In the genomic region with DNA sequence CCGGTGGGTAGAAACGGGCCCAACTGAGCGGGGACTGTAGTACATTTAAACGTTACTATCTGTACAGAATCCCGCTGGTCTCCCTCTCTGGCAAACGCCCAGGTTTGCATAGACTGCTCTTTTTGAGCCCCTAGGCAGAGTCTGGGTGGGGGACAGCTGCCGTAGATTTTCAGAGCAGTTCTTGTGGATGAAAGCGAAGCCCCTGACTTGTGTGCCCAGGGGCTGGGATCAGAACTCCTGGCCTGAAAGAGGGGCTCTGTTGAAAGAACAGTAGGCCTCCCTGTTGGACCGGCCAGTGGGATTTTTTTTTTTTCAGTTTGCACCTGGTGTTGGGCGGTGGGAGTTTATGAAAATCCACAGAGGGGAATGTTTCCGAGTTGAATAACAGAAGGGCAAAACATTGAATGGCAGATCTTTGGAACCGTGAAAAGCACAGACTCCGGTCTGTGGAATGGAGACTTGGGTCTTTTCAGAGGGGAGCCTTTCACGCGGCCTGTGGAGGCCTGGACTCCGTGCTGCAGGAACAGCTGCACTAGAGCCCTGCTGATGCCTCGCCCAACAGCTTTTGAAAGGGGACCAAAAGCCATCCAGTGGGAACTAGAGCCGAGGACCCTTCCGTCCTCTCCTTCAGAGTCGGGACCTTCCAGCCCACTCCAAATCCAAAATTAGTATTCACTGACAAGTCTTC, we compare ENCODE assay signal across 13 mouse cellular contexts.
DNase-seq lines count a peak whose midpoint lies in the region; ATAC-seq and TF ChIP-seq lines count a peak whose summit lies in the region.
"Had no signal": no experiment of that assay in that cellular context is flagged by ENCODE, and none has a peak within 500 bp of the region (broad histone marks: within the 10 kb centered on the region; RNA-seq: fewer than 3 reads in every experiment).

No protein-coding gene starts in this region.

- no peak overlapping the region for H3K4me2 ChIP-seq in forebrain, embryonic 11.5 days (ENCODE audit: low read depth, low read length, severe bottlenecking)
- H3K4me2 ChIP-seq in forebrain, embryonic 12.5 days: no peak overlapping the region
- H3K4me2 ChIP-seq in hindbrain, postnatal 0 days (ENCODE audit: low read depth, low read length): no peak overlapping the region
- H3K4me2 ChIP-seq in stomach, postnatal 0 days (replicated peaks; ENCODE audit: low read depth): no peak overlapping the region
- H3K4me2 ChIP-seq: liver, embryonic 13.5 days had no signal

- no peak overlapping the region for H3K9ac ChIP-seq in forebrain, embryonic 11.5 days (ENCODE audit: low read length)
- H3K9ac ChIP-seq in forebrain, embryonic 12.5 days: no peak overlapping the region
- no peak overlapping the region for H3K9ac ChIP-seq in hindbrain, postnatal 0 days (replicated peaks; ENCODE audit: low read length)
- H3K9ac ChIP-seq in stomach, postnatal 0 days (ENCODE audit: low read length): no peak overlapping the region
- H3K9ac ChIP-seq: liver, embryonic 13.5 days had no signal

- H3K4me3 ChIP-seq in forebrain, embryonic 11.5 days (ENCODE audit: low read depth, low read length): no peak overlapping the region
- no peak overlapping the region for H3K4me3 ChIP-seq in forebrain, embryonic 12.5 days (replicated peaks)
- no peak overlapping the region for H3K4me3 ChIP-seq in hindbrain, postnatal 0 days (ENCODE audit: low read length)
- H3K4me3 ChIP-seq in stomach, postnatal 0 days (ENCODE audit: low read depth, low read length): no peak overlapping the region
- H3K4me3 ChIP-seq: liver, embryonic 13.5 days had no signal

- no peak overlapping the region for H3K27ac ChIP-seq in forebrain, embryonic 11.5 days (ENCODE audit: low read depth, low read length)
- H3K27ac ChIP-seq in forebrain, embryonic 12.5 days: no peak overlapping the region
- no peak overlapping the region for H3K27ac ChIP-seq in hindbrain, postnatal 0 days
- no peak overlapping the region for H3K27ac ChIP-seq in stomach, postnatal 0 days (replicated peaks)
- H3K27ac ChIP-seq: liver, embryonic 13.5 days had no signal

- ATAC-seq in forebrain, embryonic 11.5 days (replicated peaks; ENCODE audit: low FRiP score): no peak
- ATAC-seq in forebrain, embryonic 12.5 days (ENCODE audit: low FRiP score): no peak
- ATAC-seq in hindbrain, postnatal 0 days: peak; percentile 81
- ATAC-seq in stomach, postnatal 0 days (ENCODE audit: low FRiP score, low TSS enrichment): no peak
- ATAC-seq: activated CD4-positive, CD25-positive, alpha-beta regulatory T cell, adult 4 months had no signal

- WGBS in forebrain, embryonic 11.5 days: 76% methylated on average over 20 of the region's 20 CpGs
- 71% methylated on average over 20 of the region's 20 CpGs for WGBS in forebrain, embryonic 12.5 days
- WGBS in hindbrain, postnatal 0 days: 50% methylated on average over 20 of the region's 20 CpGs
- WGBS in stomach, postnatal 0 days: 76% methylated on average over 20 of the region's 20 CpGs

- no peak for TF ChIP-seq CTCF in hindbrain, postnatal 0 days (IDR thresholded peaks at IDR 0.05; ENCODE audit: low read depth)
- TF ChIP-seq CTCF in stomach, postnatal 0 days (IDR thresholded peaks at IDR 0.05; ENCODE audit: low read depth): no peak

- DNase-seq in forebrain, embryonic 11.5 days (ENCODE audit: low spot score): peak; percentile 50
- DNase-seq in layer of hippocampus, postnatal 10 days (ENCODE audit: low spot score in 2 of 2): peak; percentile 40 to 54
- DNase-seq in layer of hippocampus, adult 11-12 months (ENCODE audit: low spot score): no peak
- peak; percentile 29 for DNase-seq in brain, adult 2 months (ENCODE audit: low read depth, low spot score)
- peak; percentile 68 for DNase-seq in hindbrain, postnatal 0 days (ENCODE audit: low spot score)
- no peak for DNase-seq in liver
- DNase-seq in stomach, postnatal 0 days (ENCODE audit: low spot score): no peak
- DNase-seq: cerebellum, adult 9-10 months; kidney, adult 8-10 months; liver, embryonic 13.5 days; lung, postnatal 36 days had no signal

- no peaks in the 10 kb centered on the region for H3K27me3 ChIP-seq in forebrain, embryonic 11.5 days (ENCODE audit: control insufficient read depth, insufficient read depth, low read length)
- no peaks in the 10 kb centered on the region for H3K27me3 ChIP-seq in forebrain, embryonic 12.5 days
- no peaks in the 10 kb centered on the region for H3K27me3 ChIP-seq in hindbrain, postnatal 0 days (ENCODE audit: insufficient read depth, low read length)
- H3K27me3 ChIP-seq in stomach, postnatal 0 days (ENCODE audit: control insufficient read depth, insufficient read depth, low read length): no peaks in the 10 kb centered on the region
- H3K27me3 ChIP-seq: liver, embryonic 13.5 days had no signal

- H3K9me3 ChIP-seq in forebrain, embryonic 11.5 days (ENCODE audit: control insufficient read depth, low read length): no peaks in the 10 kb centered on the region
- H3K9me3 ChIP-seq in forebrain, embryonic 12.5 days: no peaks in the 10 kb centered on the region
- no peaks in the 10 kb centered on the region for H3K9me3 ChIP-seq in hindbrain, postnatal 0 days (ENCODE audit: low read length)
- H3K9me3 ChIP-seq in stomach, postnatal 0 days (ENCODE audit: control insufficient read depth, low read length): no peaks in the 10 kb centered on the region
- H3K9me3 ChIP-seq: liver, embryonic 13.5 days had no signal

- TF ChIP-seq EP300 in stomach, postnatal 0 days (optimal IDR thresholded peaks at IDR 0.05): no peak

- no peaks in the 10 kb centered on the region for H3K4me1 ChIP-seq in forebrain, embryonic 11.5 days (replicated peaks; ENCODE audit: control insufficient read depth, insufficient read depth, low read length)
- no peaks in the 10 kb centered on the region for H3K4me1 ChIP-seq in forebrain, embryonic 12.5 days
- no peaks in the 10 kb centered on the region for H3K4me1 ChIP-seq in hindbrain, postnatal 0 days (ENCODE audit: insufficient read depth, low read length)
- H3K4me1 ChIP-seq in stomach, postnatal 0 days (replicated peaks; ENCODE audit: control insufficient read depth, insufficient read depth): no peaks in the 10 kb centered on the region
- H3K4me1 ChIP-seq: liver, embryonic 13.5 days had no signal

- H3K36me3 ChIP-seq in forebrain, embryonic 11.5 days (ENCODE audit: control insufficient read depth, insufficient read depth, low read length): no peaks in the 10 kb centered on the region
- H3K36me3 ChIP-seq in forebrain, embryonic 12.5 days (replicated peaks): no peaks in the 10 kb centered on the region
- H3K36me3 ChIP-seq in hindbrain, postnatal 0 days (ENCODE audit: insufficient read depth, low read length): no peaks in the 10 kb centered on the region
- H3K36me3 ChIP-seq in stomach, postnatal 0 days (ENCODE audit: control insufficient read depth, insufficient read depth, low read length): no peaks in the 10 kb centered on the region
- H3K36me3 ChIP-seq: liver, embryonic 13.5 days had no signal

Comparison
In these comparisons a context has a peak if more than half of its experiments do, and no peak if none do; other contexts are left out.
1. DNase-seq: peak in forebrain, embryonic 11.5 days (single experiment), layer of hippocampus, postnatal 10 days (2 of 2), brain, adult 2 months (single experiment) and hindbrain, postnatal 0 days (single experiment); none in layer of hippocampus, adult 11-12 months (single experiment), liver (single experiment) and stomach, postnatal 0 days (single experiment).